Mouse (Mus musculus): Measurements from ENCODE around the gene Castor2. TPM values are rescaled to one million over a fixed set of nuclear protein-coding genes. Genes with fewer than 3 reads are reported as not detected.

Castor2 gene
- polyA plus RNA-seq, 1 experiment from 2014 or later = 21.9 TPM

DNA sequence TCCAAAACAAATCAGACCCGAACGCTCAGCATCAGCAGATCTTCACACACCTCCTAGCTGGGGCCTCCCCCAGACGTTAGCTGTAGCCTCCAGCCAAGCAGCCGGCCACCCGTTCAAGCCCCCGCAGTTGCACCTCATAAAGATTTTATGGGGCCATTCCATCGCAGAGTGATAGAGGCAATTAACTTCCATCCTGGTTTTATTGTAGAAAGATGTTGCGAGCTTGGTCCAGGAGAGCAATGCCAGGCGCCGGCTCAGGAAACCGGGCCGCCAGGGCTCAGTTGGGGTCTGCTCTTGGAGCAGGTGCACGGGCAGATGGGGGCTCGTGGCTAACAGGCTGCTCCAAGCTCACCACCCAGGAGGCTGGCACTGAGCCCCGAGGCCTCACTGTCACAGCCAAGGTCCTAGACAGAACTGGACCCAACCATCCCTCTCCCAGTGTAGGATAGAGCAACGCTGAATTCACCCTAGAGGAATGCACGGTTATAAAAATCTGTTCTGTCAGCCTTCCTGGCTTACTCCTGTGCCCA lies 25.9 kb upstream of the Castor2 start:
- H3K9ac ChIP-seq (ENCODE audit: low read length) = no peak overlapping the region
- peaks cover 6% of the 10 kb centered on the region; the same call in 1 of the 2 replicates for H3K9me3 ChIP-seq (replicated peaks; ENCODE audit: control insufficient read depth, low read length)
- peak overlapping the region; percentile 15; the same call in 1 of the 2 replicates for H3K27ac ChIP-seq (ENCODE audit: low read depth, low read length)
- 68% methylated on average over 17 of the region's 17 CpGs for WGBS
- H3K36me3 ChIP-seq (ENCODE audit: control insufficient read depth, insufficient read depth, low read length) = no peaks in the 10 kb centered on the region
- no peaks in the 10 kb centered on the region for H3K27me3 ChIP-seq (replicated peaks; ENCODE audit: control insufficient read depth, insufficient read depth, low read length)
- no peak overlapping the region for H3K4me3 ChIP-seq (ENCODE audit: low read depth, low read length)
- DNase-seq (ENCODE audit: low spot score) (peak; percentile 74), ATAC-seq (peak; percentile 89)
- H3K4me2 ChIP-seq (ENCODE audit: low read length) = no peak overlapping the region
- H3K4me1 ChIP-seq (ENCODE audit: control insufficient read depth, insufficient read depth, low read length) = no peaks in the 10 kb centered on the region

DNA sequence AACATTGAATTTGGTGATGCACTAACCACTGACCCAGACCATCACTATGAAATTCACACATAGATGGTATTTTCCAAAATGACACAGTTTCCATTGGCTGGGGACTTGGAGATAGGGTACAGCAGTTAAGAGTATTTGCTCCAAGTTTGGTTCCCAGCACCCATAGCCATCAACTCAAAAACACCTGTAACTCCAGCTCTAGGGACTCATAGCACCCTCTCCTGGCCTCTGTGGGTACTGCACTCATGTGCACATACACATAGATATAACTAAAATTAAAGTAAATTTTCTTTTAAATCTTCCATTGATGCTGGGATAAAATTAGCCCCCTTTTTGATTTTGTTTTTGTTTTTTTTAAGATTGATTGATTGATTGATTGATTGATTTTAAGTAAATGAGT lies 25.1 kb upstream of the Castor2 start:
- H3K27me3 ChIP-seq (replicated peaks; ENCODE audit: control insufficient read depth, insufficient read depth, low read length) = no peaks in the 10 kb centered on the region
- ATAC-seq = no peak
- H3K4me2 ChIP-seq (ENCODE audit: low read length) = no peak overlapping the region
- 0 out of 2 replicates have a peak overlapping the region, but pooled peaks have one; percentile 15 for H3K27ac ChIP-seq (ENCODE audit: low read depth, low read length)
- peaks cover 6% of the 10 kb centered on the region; the same call in 1 of the 2 replicates for H3K9me3 ChIP-seq (replicated peaks; ENCODE audit: control insufficient read depth, low read length)
- no peaks in the 10 kb centered on the region for H3K4me1 ChIP-seq (ENCODE audit: control insufficient read depth, insufficient read depth, low read length)
- H3K36me3 ChIP-seq (ENCODE audit: control insufficient read depth, insufficient read depth, low read length) = no peaks in the 10 kb centered on the region
- no peak overlapping the region for H3K4me3 ChIP-seq (ENCODE audit: low read depth, low read length)
- no peak overlapping the region for H3K9ac ChIP-seq (ENCODE audit: low read length)
- DNase-seq (ENCODE audit: low spot score) = no peak

DNA sequence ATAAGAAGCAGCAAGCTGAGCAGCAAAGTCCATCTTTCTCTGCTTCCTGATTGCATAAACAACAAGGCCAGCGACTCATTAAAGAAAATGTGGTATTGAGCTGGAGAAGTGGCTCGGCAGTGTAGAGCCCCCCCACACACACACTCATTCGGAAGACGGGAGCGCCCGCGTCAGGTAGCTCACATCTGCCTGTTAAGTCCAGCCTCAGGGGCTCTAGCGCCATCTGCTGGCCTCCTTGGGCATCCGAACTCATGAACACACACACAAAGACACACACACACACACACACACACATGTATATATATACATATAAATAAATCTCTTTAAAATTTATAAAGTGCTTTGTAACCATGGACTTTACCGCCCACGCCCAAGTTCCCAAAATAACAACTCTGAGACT lies 23.3 kb upstream of the Castor2 start:
- Histone ChIP-seq H3K9ac (ENCODE audit: low read length) (no peak overlapping the region), H3K27me3 (replicated peaks; ENCODE audit: control insufficient read depth, insufficient read depth, low read length) (no peaks in the 10 kb centered on the region), H3K4me1 (ENCODE audit: control insufficient read depth, insufficient read depth, low read length) (no peaks in the 10 kb centered on the region), H3K4me3 (ENCODE audit: low read depth, low read length) (no peak overlapping the region), H3K9me3 (replicated peaks; ENCODE audit: control insufficient read depth, low read length) (0 out of 2 replicates have a peak, but pooled peaks cover 3% of the 10 kb centered on the region), H3K27ac (ENCODE audit: low read depth, low read length) (no peak overlapping the region), H3K36me3 (ENCODE audit: control insufficient read depth, insufficient read depth, low read length) (no peaks in the 10 kb centered on the region), H3K4me2 (ENCODE audit: low read length) (no peak overlapping the region)
- DNase-seq (ENCODE audit: low spot score) = no peak
- WGBS = 90% methylated on average over 11 of the region's 11 CpGs
- ATAC-seq = no peak

DNA sequence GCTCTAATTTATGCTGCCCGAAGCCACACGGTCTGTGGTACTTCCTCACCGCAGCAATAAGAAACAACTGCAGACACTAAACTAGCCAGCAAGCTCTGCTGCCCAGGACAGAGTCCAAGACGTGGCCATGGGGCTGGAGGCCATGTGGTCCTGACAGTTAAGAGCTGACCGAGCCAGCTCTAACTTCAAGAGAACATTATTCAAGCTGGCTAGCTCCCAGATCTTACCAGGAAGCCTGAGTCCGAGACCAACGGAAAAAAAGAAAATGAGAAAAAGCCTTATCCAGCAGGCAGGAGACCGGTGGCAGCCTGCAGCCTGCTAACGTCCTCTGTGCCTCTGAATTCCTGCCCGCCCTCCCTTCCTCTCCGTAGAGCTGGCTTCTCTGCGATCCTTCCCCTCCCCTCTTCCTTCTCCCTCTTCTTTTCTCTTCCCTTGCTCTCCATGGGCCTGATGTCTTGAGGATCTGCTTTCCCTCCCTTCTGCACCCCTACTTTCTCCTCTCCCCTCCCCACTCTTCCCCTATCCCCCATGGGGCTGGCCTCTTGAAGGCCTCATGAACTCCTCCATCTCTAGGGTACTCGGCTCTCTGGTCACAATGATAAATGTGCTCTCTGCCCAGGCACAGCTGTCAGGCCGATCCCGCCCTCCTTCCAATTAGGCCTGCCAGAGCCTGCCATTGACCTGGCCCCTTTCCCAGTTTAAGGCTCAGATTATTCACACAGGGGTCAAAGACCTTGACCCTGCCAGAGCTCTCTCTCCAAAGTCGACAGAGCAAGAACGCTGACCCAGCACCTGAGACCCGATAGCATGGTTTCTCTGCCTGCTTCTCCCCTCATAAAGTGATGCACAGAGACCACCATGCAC lies 18.6 kb upstream of the Castor2 start:
- H3K27me3 ChIP-seq (replicated peaks; ENCODE audit: control insufficient read depth, insufficient read depth, low read length) = no peaks in the 10 kb centered on the region
- no peaks in the 10 kb centered on the region for H3K4me1 ChIP-seq (ENCODE audit: control insufficient read depth, insufficient read depth, low read length)
- WGBS = 63% methylated on average over 18 of the region's 18 CpGs
- no peak overlapping the region for H3K4me3 ChIP-seq (ENCODE audit: low read depth, low read length)
- no peaks in the 10 kb centered on the region for H3K36me3 ChIP-seq (ENCODE audit: control insufficient read depth, insufficient read depth, low read length)
- no peak overlapping the region for H3K4me2 ChIP-seq (ENCODE audit: low read length)
- 0 out of 2 replicates have a peak, but pooled peaks cover 3% of the 10 kb centered on the region for H3K9me3 ChIP-seq (replicated peaks; ENCODE audit: control insufficient read depth, low read length)
- no peak for DNase-seq (ENCODE audit: low spot score)
- no peak overlapping the region for H3K27ac ChIP-seq (ENCODE audit: low read depth, low read length)
- no peak for ATAC-seq
- no peak overlapping the region for H3K9ac ChIP-seq (ENCODE audit: low read length)

DNA sequence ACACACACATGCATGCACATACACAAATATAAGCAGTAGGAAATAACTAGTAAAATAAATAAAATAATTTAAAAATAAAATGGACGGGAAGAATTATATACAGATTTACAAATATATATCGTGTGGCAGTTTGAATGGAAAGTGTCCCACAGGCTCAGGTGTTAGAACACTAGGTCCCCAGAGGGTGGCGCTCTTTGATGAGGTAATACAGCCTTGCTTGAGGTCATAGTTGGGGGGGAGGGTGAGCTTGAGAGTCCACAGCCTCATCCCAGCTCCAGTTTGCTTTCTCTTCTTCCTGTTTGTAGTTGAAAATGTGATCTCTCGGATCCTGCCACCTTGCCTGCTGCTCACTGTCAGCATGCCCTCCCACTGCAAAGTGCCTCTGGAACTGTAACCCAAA lies 14.3 kb upstream of the Castor2 start:
- DNase-seq (ENCODE audit: low spot score) (no peak), ATAC-seq (no peak)
- Histone ChIP-seq H3K9me3 (replicated peaks; ENCODE audit: control insufficient read depth, low read length) (no peaks in the 10 kb centered on the region), H3K4me1 (ENCODE audit: control insufficient read depth, insufficient read depth, low read length) (no peaks in the 10 kb centered on the region), H3K9ac (ENCODE audit: low read length) (no peak overlapping the region), H3K4me3 (ENCODE audit: low read depth, low read length) (no peak overlapping the region), H3K27ac (ENCODE audit: low read depth, low read length) (no peak overlapping the region), H3K27me3 (replicated peaks; ENCODE audit: control insufficient read depth, insufficient read depth, low read length) (no peaks in the 10 kb centered on the region), H3K4me2 (ENCODE audit: low read length) (no peak overlapping the region), H3K36me3 (ENCODE audit: control insufficient read depth, insufficient read depth, low read length) (no peaks in the 10 kb centered on the region)
- 80% methylated on average over 4 of the region's 4 CpGs for WGBS

DNA sequence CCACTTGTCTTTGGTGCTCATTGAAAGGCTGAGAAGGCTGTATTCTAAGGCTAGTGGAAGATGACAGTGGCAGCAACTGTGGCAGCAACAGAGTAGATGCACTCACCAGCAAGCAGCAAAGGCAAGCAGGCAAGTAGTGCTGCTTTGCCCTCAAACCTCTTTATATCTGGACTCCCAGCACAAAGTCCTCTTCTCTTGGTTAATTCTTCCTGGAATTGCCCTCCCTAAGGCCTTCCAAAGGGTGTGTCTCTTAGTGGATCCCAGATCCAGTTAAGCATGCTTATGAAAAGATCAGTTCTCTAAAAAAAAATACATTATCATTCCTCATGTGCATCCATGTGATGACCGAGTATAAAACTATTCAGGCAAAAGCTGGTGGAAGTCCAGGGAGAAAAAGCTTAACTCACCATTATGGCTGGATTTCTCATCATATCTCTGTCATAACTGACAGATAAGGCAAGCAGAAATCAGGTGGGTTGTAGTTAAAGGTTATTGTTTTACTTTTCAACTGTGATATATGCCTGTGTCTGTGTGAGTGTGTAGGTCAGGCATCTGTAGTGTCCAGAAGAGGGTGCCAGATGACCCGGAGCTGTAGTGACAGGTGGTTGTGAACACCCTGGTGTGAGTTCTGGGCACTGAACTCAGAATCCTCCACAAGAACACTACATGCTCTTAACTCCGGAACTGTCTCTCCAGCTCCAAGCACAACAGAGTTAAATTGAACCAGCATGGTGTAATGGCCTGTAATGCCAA lies 13.4 kb upstream of the Castor2 start:
- Histone ChIP-seq H3K27ac (ENCODE audit: low read depth, low read length) (no peak overlapping the region), H3K4me1 (ENCODE audit: control insufficient read depth, insufficient read depth, low read length) (no peaks in the 10 kb centered on the region), H3K27me3 (replicated peaks; ENCODE audit: control insufficient read depth, insufficient read depth, low read length) (no peaks in the 10 kb centered on the region), H3K9me3 (replicated peaks; ENCODE audit: control insufficient read depth, low read length) (no peaks in the 10 kb centered on the region), H3K36me3 (ENCODE audit: control insufficient read depth, insufficient read depth, low read length) (no peaks in the 10 kb centered on the region), H3K4me3 (ENCODE audit: low read depth, low read length) (no peak overlapping the region), H3K4me2 (ENCODE audit: low read length) (no peak overlapping the region), H3K9ac (ENCODE audit: low read length) (no peak overlapping the region)
- WGBS = 89% methylated on average over 3 of the region's 3 CpGs
- ATAC-seq (no peak), DNase-seq (ENCODE audit: low spot score) (no peak)

DNA sequence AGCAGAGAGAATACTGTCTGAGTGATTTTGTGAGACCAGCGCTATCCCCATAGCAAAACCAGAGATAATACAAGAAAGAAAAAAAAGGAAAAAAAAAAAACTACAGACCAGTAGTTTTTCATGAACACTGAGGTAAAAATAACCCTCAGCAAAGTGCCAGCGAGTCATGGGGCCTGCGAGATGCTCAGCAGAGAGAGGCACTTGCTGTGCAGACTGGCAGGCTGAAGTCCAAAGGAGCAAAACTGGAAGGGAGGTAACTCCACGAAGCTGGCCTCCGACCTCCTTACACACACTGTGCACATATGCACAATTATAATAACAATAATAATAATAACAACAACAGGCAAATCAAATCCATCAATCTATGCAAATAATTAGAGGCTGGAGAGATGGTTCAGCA lies 12.3 kb upstream of the Castor2 start:
- no peak for ATAC-seq

DNA sequence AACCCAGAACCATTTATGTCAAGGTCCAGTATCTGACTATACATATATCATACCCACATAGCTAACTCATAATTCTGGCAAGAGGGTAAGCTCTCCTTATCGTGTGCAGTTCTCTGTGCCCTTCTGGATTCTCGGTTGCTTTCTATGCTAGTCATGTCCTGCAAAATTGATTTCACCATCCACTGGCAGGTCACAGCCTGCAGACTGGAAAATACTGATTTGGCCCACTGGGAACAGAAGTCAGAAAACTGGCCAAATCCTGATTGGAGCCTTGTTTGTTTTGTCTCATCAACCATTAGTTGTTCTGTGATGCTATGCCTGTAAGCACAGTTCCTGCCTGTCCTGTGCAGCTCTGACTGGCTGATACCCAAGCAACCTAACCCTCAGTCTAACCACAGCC lies 3.7 kb upstream of the Castor2 start:
- H3K4me3 ChIP-seq (ENCODE audit: low read depth, low read length) = no peak overlapping the region
- H3K36me3 ChIP-seq (ENCODE audit: control insufficient read depth, insufficient read depth, low read length) = no peaks in the 10 kb centered on the region
- 90% methylated on average over 2 of the region's 2 CpGs for WGBS
- no peak overlapping the region for H3K9ac ChIP-seq (ENCODE audit: low read length)
- DNase-seq (ENCODE audit: low spot score) = no peak
- peaks cover 5% of the 10 kb centered on the region; the same call in 1 of the 2 replicates for H3K4me1 ChIP-seq (ENCODE audit: control insufficient read depth, insufficient read depth, low read length)
- no peaks in the 10 kb centered on the region for H3K27me3 ChIP-seq (replicated peaks; ENCODE audit: control insufficient read depth, insufficient read depth, low read length)
- H3K27ac ChIP-seq (ENCODE audit: low read depth, low read length) = no peak overlapping the region
- H3K4me2 ChIP-seq (ENCODE audit: low read length) = no peak overlapping the region
- no peaks in the 10 kb centered on the region for H3K9me3 ChIP-seq (replicated peaks; ENCODE audit: control insufficient read depth, low read length)
- no peak for ATAC-seq

More for the DNA sequence above, 12.3 kb upstream of the Castor2 start:
- Histone ChIP-seq H3K9ac (ENCODE audit: low read length) (no peak overlapping the region), H3K4me3 (ENCODE audit: low read depth, low read length) (no peak overlapping the region), H3K27ac (ENCODE audit: low read depth, low read length) (no peak overlapping the region), H3K27me3 (replicated peaks; ENCODE audit: control insufficient read depth, insufficient read depth, low read length) (no peaks in the 10 kb centered on the region), H3K4me2 (ENCODE audit: low read length) (no peak overlapping the region), H3K9me3 (replicated peaks; ENCODE audit: control insufficient read depth, low read length) (no peaks in the 10 kb centered on the region), H3K36me3 (ENCODE audit: control insufficient read depth, insufficient read depth, low read length) (no peaks in the 10 kb centered on the region), H3K4me1 (ENCODE audit: control insufficient read depth, insufficient read depth, low read length) (no peaks in the 10 kb centered on the region)
- no peak for DNase-seq (ENCODE audit: low spot score)
- WGBS = 83% methylated on average over 5 of the region's 5 CpGs

All from forebrain, embryonic 14.5 days (tissue).